25 mouse cellular contexts compared by ENCODE assay signal in genomic region chr13:97841503-97841902, GRCm38 (mm10).
DNase-seq lines count a peak whose midpoint lies in the region; ATAC-seq and TF ChIP-seq lines count a peak whose summit lies in the region.
"Had no signal": no experiment of that assay in that cellular context is flagged by ENCODE, and none has a peak within 500 bp of the region (broad histone marks: within the 10 kb centered on the region; RNA-seq: fewer than 3 reads in every experiment).

No protein-coding gene starts in this region.

- no peaks in the 10 kb centered on the region for H3K79me2 ChIP-seq in C2C12 (ENCODE audit: control insufficient read depth, insufficient read depth)

- H3K36me3 ChIP-seq in C2C12 (ENCODE audit: control insufficient read depth, insufficient read depth) = no peaks in the 10 kb centered on the region
- H3K36me3 ChIP-seq: forebrain, embryonic 10.5 days; G1E; heart, embryonic 12.5 days; heart, embryonic 15.5 days had no signal

- no peak for TF ChIP-seq CTCF in C2C12 (IDR thresholded peaks at IDR 0.05; ENCODE audit: control insufficient read depth, insufficient read depth, insufficient read length)

- H3K79me3 ChIP-seq in C2C12 (ENCODE audit: low read depth) = no peaks in the 10 kb centered on the region

- H3ac ChIP-seq in C2C12 (ENCODE audit: control insufficient read depth, insufficient read length, low read depth) = no peak overlapping the region

- no peak for ATAC-seq in CD4-positive, CD25-positive, alpha-beta regulatory T cell, adult 4 months
- ATAC-seq: forebrain, embryonic 13.5 days; forebrain, embryonic 16.5 days; hindbrain, postnatal 0 days; inflammation-experienced regulatory T-cells, adult 6 months; intestine, embryonic 16.5 days had no signal

- DNase-seq in adrenal gland, postnatal 36 days = peak; percentile 8 to 12
- no peak for DNase-seq in adrenal gland, adult 8-10 months
- DNase-seq in 3T3-L1 (ENCODE audit: low read depth, low spot score) = peak; percentile 63
- DNase-seq in kidney, postnatal 25 days = no peak
- DNase-seq: cerebellum, adult 11-12 months; cerebellum, adult 8-10 months; cerebellum, postnatal 14 days; gastrocnemius, postnatal 10 days; gastrocnemius, postnatal 36 days; heart, postnatal 10 days; heart, postnatal 36 days; kidney, adult 18-20 months; kidney, adult 9 months had no signal

- H3K27me3 ChIP-seq in C2C12 (ENCODE audit: control insufficient read depth, insufficient read depth, insufficient read length) = no peaks in the 10 kb centered on the region
- H3K27me3 ChIP-seq: CH12.LX; forebrain, embryonic 13.5 days; heart, embryonic 12.5 days had no signal

- no peak overlapping the region for H3K4me3 ChIP-seq in C2C12 (ENCODE audit: insufficient read depth, poor library complexity, severe bottlenecking)
- H3K4me3 ChIP-seq: forebrain, embryonic 10.5 days; forebrain, embryonic 13.5 days; heart, embryonic 12.5 days; heart, embryonic 15.5 days had no signal

TF ChIP-seq in C2C12, 6 proteins besides CTCF, POLR2A, EP300 and RAD21:
- TF ChIP-seq MYOG (IDR thresholded peaks at IDR 0.05; ENCODE audit: control insufficient read depth, extremely low read depth, insufficient read length) = no peak
- TF ChIP-seq CEBPB (IDR thresholded peaks at IDR 0.05; ENCODE audit: low read depth) = peak; percentile 43

Comparison
In these comparisons a context has a peak if more than half of its experiments do, and no peak if none do; other contexts are left out.
1. DNase-seq: peak in adrenal gland, postnatal 36 days (2 of 2) and 3T3-L1 (single experiment); none in adrenal gland, adult 8-10 months (single experiment) and kidney, postnatal 25 days (0 of 2).